Mouse (Mus musculus) small intestine, adult 2 months (tissue): Measurements from ENCODE around the gene Hmgb1.

Experiments used
- CTCF ChIP-seq: fragments of 200-500 bp; IDR thresholded peaks from 2 replicates; pipeline ENCODE4 v1.5.1; 2012; ENCODE audit warnings: low read depth, mild to moderate bottlenecking, control low read depth, inconsistent platforms, low read length, moderate library complexity, mixed read lengths; ENCODE audit not compliant: insufficient replicate concordance, insufficient read length; ENCODE audit errors: extremely low read depth
- POLR2A ChIP-seq: fragments of 200-500 bp; IDR thresholded peaks from 2 replicates; pipeline ENCODE4 v1.6.1; 2012; ENCODE audit warnings: low read depth, mild to moderate bottlenecking, control low read depth, inconsistent platforms, low read length, moderate library complexity

GRCm38 (mm10) chr5:149036920-149037319 lies 147.4 kb downstream of the Hmgb1 start:
- no peak for TF ChIP-seq POLR2A
- TF ChIP-seq CTCF: no peak
